Mouse (Mus musculus): ENCODE data around the gene Mia. TPM values are rescaled to one million over a fixed set of nuclear protein-coding genes. Genes with fewer than 3 reads are reported as not detected.

The Mia gene
- total and polyA plus RNA-seq, 3 experiments: 0.44 to 2.0 (median 1.1) TPM

GRCm38 (mm10) chr7:27129811-27130210, 51.1 kb downstream of the Mia start:
- Histone ChIP-seq H3K4me2 (ENCODE audit: insufficient read depth, low read depth, poor library complexity, severe bottlenecking) (no peak overlapping the region), H3K9ac (ENCODE audit: insufficient read depth, low read depth) (no peak overlapping the region), H3K27me3 (replicated peaks) (peaks cover 66% of the 10 kb centered on the region), H3K27ac (ENCODE audit: insufficient read depth, low read depth) (no peak overlapping the region), H3K4me1 (ENCODE audit: control insufficient read depth in 1 of 2, insufficient read depth in 2 of 2) (no peaks in the 10 kb centered on the region), H3K36me3 (replicated peaks in 1 of 2; ENCODE audit: control insufficient read depth in 1 of 2, insufficient read depth in 1 of 2, low read length in 1 of 2) (no peaks in the 10 kb centered on the region), H3K79me2 (replicated peaks; ENCODE audit: control insufficient read depth, extremely low read depth, insufficient read depth, poor library complexity, severe bottlenecking) (no peaks in the 10 kb centered on the region), H3K9me3 (replicated peaks; ENCODE audit: low read length) (peaks cover 7% of the 10 kb centered on the region), H3K4me3 (replicated peaks in 1 of 3; ENCODE audit: low read depth in 2 of 3, low read length in 2 of 3, poor library complexity in 1 of 3) (no peak overlapping the region)
- no peak for DNase-seq (ENCODE audit: extremely low read depth)
- dilution Hi-C loops (cut with MboI; ENCODE audit: extremely low pct_ligation_motif_present, extremely low pct_unique_long_range_greater_than_20kb, low sequenced_read_pairs) (no loop called here), in situ Hi-C loops (cut with MboI; ENCODE audit: low pct_ligation_motif_present, low pct_unique_long_range_greater_than_20kb, low sequenced_read_pairs) (loop anchor here (25.0 kb wide), 1 partner anchor 368 kb away; the partner anchor contains the start of gene Cyp2b19)
- TF ChIP-seq CTCF (conservative IDR thresholded peaks at IDR 0.05 in 1 of 2, IDR thresholded peaks at IDR 0.05 in 1 of 2; ENCODE audit: low read depth in 2 of 2, low read length in 2 of 2) (no peak), TBP (conservative IDR thresholded peaks at IDR 0.05; ENCODE audit: low read depth, low read length) (no peak), ZNF384 (IDR thresholded peaks at IDR 0.05; ENCODE audit: low read depth, low read length) (0 out of 2 replicates have a peak, but pooled peaks have one; percentile 7), ELF1 (IDR thresholded peaks at IDR 0.05; ENCODE audit: low read depth, low read length) (no peak)

Other genes starting within 250 kb of the Mia start
- not detected in 2 replicates for gene Cyp2a22, start 241.8 kb downstream of the Mia start, total RNA-seq (2012; rRNA removed)
- not detected in 2 replicates for gene Cyp2a22, start 241.8 kb downstream of the Mia start, total RNA-seq (2014; rRNA removed)
- gene Cyp2a22, start 241.8 kb downstream of the Mia start, polyA plus RNA-seq (2012; ENCODE audit: insufficient read length, low read depth): not detected in 2 replicates
- not detected in 2 replicates for gene Cyp2a12, start 152.1 kb downstream of the Mia start, total RNA-seq (2012; rRNA removed)
- not detected in 2 replicates for gene Cyp2a12, start 152.1 kb downstream of the Mia start, total RNA-seq (2014; rRNA removed)
- gene Cyp2a12, start 152.1 kb downstream of the Mia start, polyA plus RNA-seq (2012; ENCODE audit: insufficient read length, low read depth): not detected in 2 replicates
- not detected in 2 replicates for gene Cyp2f2, start 61.2 kb downstream of the Mia start, total RNA-seq (2012; rRNA removed)
- not detected in 2 replicates for gene Cyp2f2, start 61.2 kb downstream of the Mia start, total RNA-seq (2014; rRNA removed)
- not detected in 2 replicates for gene Cyp2f2, start 61.2 kb downstream of the Mia start, polyA plus RNA-seq (2012; ENCODE audit: insufficient read length, low read depth)
- gene Cyp2t4, start 27.4 kb downstream of the Mia start, total RNA-seq (2012; rRNA removed): not detected in 2 replicates
- not detected in 2 replicates for gene Cyp2t4, start 27.4 kb downstream of the Mia start, total RNA-seq (2014; rRNA removed)
- 0.34 and 0.43 TPM in 2 replicates for gene Cyp2t4, start 27.4 kb downstream of the Mia start, polyA plus RNA-seq (2012; ENCODE audit: insufficient read length, low read depth)
- gene Egln2, start 14.4 kb downstream of the Mia start, total RNA-seq (2012; rRNA removed): 83.3 and 103 TPM in 2 replicates
- 37.4 and 37.9 TPM in 2 replicates for gene Egln2, start 14.4 kb downstream of the Mia start, total RNA-seq (2014; rRNA removed)
- gene Egln2, start 14.4 kb downstream of the Mia start, polyA plus RNA-seq (2012; ENCODE audit: insufficient read length, low read depth): 115 and 132 TPM in 2 replicates
- 31.2 and 39.4 TPM in 2 replicates for gene Rab4b, start 2.3 kb downstream of the Mia start, total RNA-seq (2012; rRNA removed)
- gene Rab4b, start 2.3 kb downstream of the Mia start, total RNA-seq (2014; rRNA removed): 22.6 and 26.2 TPM in 2 replicates
- gene Rab4b, start 2.3 kb downstream of the Mia start, polyA plus RNA-seq (2012; ENCODE audit: insufficient read length, low read depth): 69.6 and 85.5 TPM in 2 replicates
- gene Gm21983, start 71 bp downstream of the Mia start, total RNA-seq (2012; rRNA removed): 0.13 TPM in 1 of 2 replicates, not detected in the other
- not detected in 2 replicates for gene Gm21983, start 71 bp downstream of the Mia start, total RNA-seq (2014; rRNA removed)
- 0.81 TPM in 1 of 2 replicates, not detected in the other for gene Gm21983, start 71 bp downstream of the Mia start, polyA plus RNA-seq (2012; ENCODE audit: insufficient read length, low read depth)
- 1.6 and 1.9 TPM in 2 replicates for gene BC024978, start 14.6 kb upstream of the Mia start, total RNA-seq (2012; rRNA removed)
- 0.90 and 1.7 TPM in 2 replicates for gene BC024978, start 14.6 kb upstream of the Mia start, total RNA-seq (2014; rRNA removed)
- 5.7 and 9.4 TPM in 2 replicates for gene BC024978, start 14.6 kb upstream of the Mia start, polyA plus RNA-seq (2012; ENCODE audit: insufficient read length, low read depth)
- gene Snrpa, start 15.1 kb upstream of the Mia start, total RNA-seq (2012; rRNA removed): 123 and 130 TPM in 2 replicates
- gene Snrpa, start 15.1 kb upstream of the Mia start, total RNA-seq (2014; rRNA removed): 67.1 and 74.4 TPM in 2 replicates
- 196 and 233 TPM in 2 replicates for gene Snrpa, start 15.1 kb upstream of the Mia start, polyA plus RNA-seq (2012; ENCODE audit: insufficient read length, low read depth)
- 5.9 and 8.1 TPM in 2 replicates for gene Itpkc, start 47.5 kb upstream of the Mia start, total RNA-seq (2012; rRNA removed)
- 3.2 and 4.0 TPM in 2 replicates for gene Itpkc, start 47.5 kb upstream of the Mia start, total RNA-seq (2014; rRNA removed)
- gene Itpkc, start 47.5 kb upstream of the Mia start, polyA plus RNA-seq (2012; ENCODE audit: insufficient read length, low read depth): 4.0 and 4.1 TPM in 2 replicates
- gene Coq8b, start 51.9 kb upstream of the Mia start, total RNA-seq (2012; rRNA removed): 21.7 and 26.5 TPM in 2 replicates
- gene Coq8b, start 51.9 kb upstream of the Mia start, total RNA-seq (2014; rRNA removed): 16.0 and 19.7 TPM in 2 replicates
- gene Coq8b, start 51.9 kb upstream of the Mia start, polyA plus RNA-seq (2012; ENCODE audit: insufficient read length, low read depth): 20.6 and 21.3 TPM in 2 replicates
- 1.5 and 2.3 TPM in 2 replicates for gene Numbl, start 77.3 kb upstream of the Mia start, total RNA-seq (2012; rRNA removed)
- gene Numbl, start 77.3 kb upstream of the Mia start, total RNA-seq (2014; rRNA removed): 0.68 and 0.81 TPM in 2 replicates
- gene Numbl, start 77.3 kb upstream of the Mia start, polyA plus RNA-seq (2012; ENCODE audit: insufficient read length, low read depth): 2.7 and 2.9 TPM in 2 replicates
- gene Ltbp4, start 156.5 kb upstream of the Mia start, total RNA-seq (2012; rRNA removed): 1.8 and 2.6 TPM in 2 replicates
- gene Ltbp4, start 156.5 kb upstream of the Mia start, total RNA-seq (2014; rRNA removed): 0.16 and 0.43 TPM in 2 replicates
- 1.2 and 1.5 TPM in 2 replicates for gene Ltbp4, start 156.5 kb upstream of the Mia start, polyA plus RNA-seq (2012; ENCODE audit: insufficient read length, low read depth)
- gene Shkbp1, start 174.9 kb upstream of the Mia start, total RNA-seq (2012; rRNA removed): 26.2 and 30.8 TPM in 2 replicates
- gene Shkbp1, start 174.9 kb upstream of the Mia start, total RNA-seq (2014; rRNA removed): 17.7 and 23.3 TPM in 2 replicates
- gene Shkbp1, start 174.9 kb upstream of the Mia start, polyA plus RNA-seq (2012; ENCODE audit: insufficient read length, low read depth): 50.0 and 62.8 TPM in 2 replicates
- 1.3 and 1.9 TPM in 2 replicates for gene Gm20479, start 176.3 kb upstream of the Mia start, total RNA-seq (2012; rRNA removed)
- 0.95 and 2.2 TPM in 2 replicates for gene Gm20479, start 176.3 kb upstream of the Mia start, total RNA-seq (2014; rRNA removed)
- 1.2 and 2.8 TPM in 2 replicates for gene Gm20479, start 176.3 kb upstream of the Mia start, polyA plus RNA-seq (2012; ENCODE audit: insufficient read length, low read depth)